Mouse (Mus musculus) T-cell, adult 2 months (primary cell): ENCODE data around the gene C1qtnf7.

Source experiments
- DNase-seq: peaks from one replicate; pipeline ENCODE4 v3.0.0; 2022; ENCODE audit warnings: low spot score

C1qtnf7 gene

GRCm38 (mm10) chr5:43515401-43515976 is at the start of gene C1qtnf7:
Gene C1qtnf7, plus strand, starts transcription at chr5:43515538.
- no peak for DNase-seq

- no peak for DNase-seq
These were observed 48.6 kb upstream of the C1qtnf7 start for GRCm38 (mm10) chr5:43466762-43467161.

GRCm38 (mm10) chr5:43467214-43467613 is 48.1 kb upstream of the C1qtnf7 start:
- DNase-seq: no peak

- DNase-seq: no peak
These were observed 46.4 kb upstream of the C1qtnf7 start for GRCm38 (mm10) chr5:43468937-43469336.

- DNase-seq: no peak
These were observed 37.4 kb upstream of the C1qtnf7 start for GRCm38 (mm10) chr5:43477953-43478352.

- no peak for DNase-seq
These were observed 35.3 kb upstream of the C1qtnf7 start for GRCm38 (mm10) chr5:43480046-43480445.

GRCm38 (mm10) chr5:43480786-43481185 is 34.6 kb upstream of the C1qtnf7 start:
- DNase-seq: no peak

- no peak for DNase-seq
These were observed 33.5 kb upstream of the C1qtnf7 start for GRCm38 (mm10) chr5:43481824-43482223.

GRCm38 (mm10) chr5:43501887-43502286 is 13.5 kb upstream of the C1qtnf7 start:
- DNase-seq: no peak

GRCm38 (mm10) chr5:43504243-43504786 is 11.0 kb upstream of the C1qtnf7 start:
- no peak for DNase-seq

- no peak for DNase-seq
These were observed 6.9 kb upstream of the C1qtnf7 start for GRCm38 (mm10) chr5:43508470-43508869.

- DNase-seq: no peak
These were observed 6.4 kb upstream of the C1qtnf7 start for GRCm38 (mm10) chr5:43508892-43509291.

- no peak for DNase-seq
These were observed 4.2 kb upstream of the C1qtnf7 start for GRCm38 (mm10) chr5:43511126-43511525.

- no peak for DNase-seq
These were observed 1.2 kb downstream of the C1qtnf7 start for GRCm38 (mm10) chr5:43516491-43516890.

- DNase-seq: no peak
These were observed 2.0 kb downstream of the C1qtnf7 start for GRCm38 (mm10) chr5:43517313-43517712.

GRCm38 (mm10) chr5:43519905-43520304 is 4.6 kb downstream of the C1qtnf7 start:
- DNase-seq: no peak

GRCm38 (mm10) chr5:43521369-43521768 is 6.0 kb downstream of the C1qtnf7 start:
- no peak for DNase-seq

- DNase-seq: no peak
These were observed 7.5 kb downstream of the C1qtnf7 start for GRCm38 (mm10) chr5:43522866-43523265.

GRCm38 (mm10) chr5:43526874-43527584 is 11.7 kb downstream of the C1qtnf7 start:
- no peak for DNase-seq

- DNase-seq: no peak
These were observed 14.8 kb downstream of the C1qtnf7 start for GRCm38 (mm10) chr5:43530186-43530585.

- no peak for DNase-seq
These were observed 15.5 kb downstream of the C1qtnf7 start for GRCm38 (mm10) chr5:43530886-43531285.

GRCm38 (mm10) chr5:43538322-43539167 is 23.2 kb downstream of the C1qtnf7 start:
- no peak for DNase-seq

GRCm38 (mm10) chr5:43539168-43539516 is 23.8 kb downstream of the C1qtnf7 start:
- no peak for DNase-seq
